Mouse (Mus musculus) lung, adult 18-20 months (tissue): ENCODE data around the gene Itln1.
A peak's percentile ranks its signal among the peaks of the same experiment; 100 is the strongest.

ENCODE experiments used
- DNase-seq, 2 experiments: peaks; one replicate each; pipeline ENCODE4 v3.0.0; 2022; ENCODE audit warnings: mixed read lengths in 2 of 2

Gene Itln1

DNA sequence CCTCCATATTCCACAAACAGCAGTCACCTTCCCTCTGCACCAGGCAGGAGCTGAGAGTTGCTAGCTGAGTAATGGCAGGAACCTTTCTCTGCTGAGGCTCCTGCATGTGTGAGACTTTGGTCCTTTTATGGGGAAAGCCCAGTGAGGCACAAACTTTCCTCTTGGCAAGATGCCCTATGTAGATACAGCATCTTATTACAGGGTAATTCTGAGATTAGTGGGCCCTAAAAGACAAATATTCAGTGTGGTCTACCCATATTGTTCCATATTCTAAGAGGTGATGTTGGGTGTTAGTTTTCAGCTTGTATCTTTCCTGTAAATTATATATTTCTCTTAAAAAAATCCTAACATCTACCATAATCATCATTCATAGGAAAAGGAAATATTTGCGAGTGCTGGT lies at the start of gene Itln1:
Gene Itln1, minus strand, starts transcription at position 101 of the 400 bp plus-strand sequence.
- no peak for DNase-seq

DNA sequence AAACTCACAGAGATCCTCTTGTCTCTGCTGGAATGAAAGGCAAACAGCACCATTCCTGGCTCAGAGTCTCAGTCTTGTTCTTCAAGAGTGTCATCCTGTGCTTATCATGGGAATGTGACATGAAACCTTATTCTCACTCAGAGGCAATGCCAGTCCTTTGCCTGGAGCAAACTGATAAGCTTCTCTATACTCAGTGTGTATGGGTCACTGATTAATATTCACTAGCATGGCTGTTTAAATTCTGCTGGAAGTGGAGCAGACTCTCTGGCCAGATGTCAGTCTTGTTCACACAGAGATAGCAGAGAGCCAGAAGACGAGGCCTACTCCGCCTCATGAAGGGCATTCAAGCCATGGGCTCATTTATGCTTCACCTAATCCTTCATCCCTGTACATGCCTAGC lies 49.5 kb upstream of the Itln1 start:
- no peak for DNase-seq

DNA sequence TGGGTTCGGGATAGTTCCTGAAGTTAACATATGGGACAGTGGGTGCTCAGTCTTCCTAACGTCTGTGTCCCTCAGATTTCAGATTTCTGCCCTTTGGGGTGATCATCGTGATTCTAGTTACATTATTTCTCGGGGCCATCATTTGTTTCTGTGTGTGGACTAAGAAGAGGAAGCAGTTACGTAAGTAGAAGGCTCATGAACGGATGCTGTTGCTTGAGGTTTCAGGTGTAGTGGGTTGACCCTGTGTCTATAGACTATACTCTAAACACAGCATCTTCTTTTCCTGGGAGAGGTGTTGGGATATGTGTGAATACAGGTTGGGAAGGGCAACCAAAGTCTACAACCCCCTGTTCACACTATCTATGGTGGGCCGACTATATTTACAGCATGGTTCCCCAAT lies 42.1 kb upstream of the Itln1 start:
- no peak for DNase-seq

DNA sequence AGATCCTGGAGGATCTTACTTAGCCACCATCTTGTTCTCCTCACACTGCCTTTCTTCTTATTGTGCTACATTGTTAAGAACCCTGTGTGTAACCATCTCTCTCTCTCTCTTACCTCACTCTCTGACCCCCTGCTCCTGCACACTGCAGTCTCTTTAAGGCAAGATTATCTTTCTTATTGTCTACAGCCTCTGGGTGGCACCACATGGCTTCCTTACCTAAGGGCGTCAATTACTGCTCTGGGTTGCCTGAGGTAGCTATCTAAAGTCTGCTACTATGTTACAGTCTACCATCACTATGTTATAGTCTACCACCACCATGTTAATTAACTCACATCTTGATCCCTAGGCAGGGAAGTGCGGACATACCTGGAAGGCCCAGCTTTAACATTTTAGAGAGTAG lies 33.3 kb upstream of the Itln1 start:
- no peak for DNase-seq

DNA sequence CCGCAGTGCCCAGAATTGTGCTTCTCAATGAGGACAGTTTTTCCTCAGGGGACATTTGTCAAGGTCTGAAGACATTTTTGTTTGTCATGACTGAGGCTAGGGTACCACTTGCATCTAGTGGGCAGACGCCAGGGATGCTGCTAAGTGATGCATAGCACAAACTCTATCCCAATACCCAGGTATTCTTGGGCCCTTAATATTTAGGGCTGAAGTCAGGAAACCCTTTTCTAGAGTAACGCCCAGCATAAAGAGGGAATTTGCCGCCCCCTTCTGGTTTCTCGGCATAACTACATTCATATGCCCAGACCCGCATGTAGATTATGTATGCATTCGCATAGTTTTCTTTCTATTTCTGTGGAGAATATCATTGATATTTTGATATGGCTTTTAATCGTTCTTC lies 31.7 kb upstream of the Itln1 start:
- DNase-seq = peak; percentile 28 to 37

DNA sequence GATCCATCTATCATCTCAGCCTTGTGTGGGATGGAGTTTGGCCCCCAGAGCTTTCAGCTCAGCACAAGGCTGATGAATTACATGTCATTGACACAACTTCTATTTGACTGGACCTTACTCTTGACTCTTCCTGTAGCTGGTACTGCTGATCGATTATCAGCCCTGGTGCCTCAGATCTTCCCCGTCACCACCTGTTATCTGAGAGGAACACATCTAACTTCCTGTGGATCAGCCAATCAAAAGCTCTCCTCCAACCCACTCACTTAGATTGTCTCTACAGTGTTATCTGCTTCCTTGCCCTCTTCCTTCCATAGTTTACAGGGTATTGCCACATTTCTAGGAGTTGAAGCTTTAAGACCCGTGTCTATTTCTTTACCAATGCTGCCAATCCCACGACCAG lies 30.8 kb upstream of the Itln1 start:
- no peak for DNase-seq

DNA sequence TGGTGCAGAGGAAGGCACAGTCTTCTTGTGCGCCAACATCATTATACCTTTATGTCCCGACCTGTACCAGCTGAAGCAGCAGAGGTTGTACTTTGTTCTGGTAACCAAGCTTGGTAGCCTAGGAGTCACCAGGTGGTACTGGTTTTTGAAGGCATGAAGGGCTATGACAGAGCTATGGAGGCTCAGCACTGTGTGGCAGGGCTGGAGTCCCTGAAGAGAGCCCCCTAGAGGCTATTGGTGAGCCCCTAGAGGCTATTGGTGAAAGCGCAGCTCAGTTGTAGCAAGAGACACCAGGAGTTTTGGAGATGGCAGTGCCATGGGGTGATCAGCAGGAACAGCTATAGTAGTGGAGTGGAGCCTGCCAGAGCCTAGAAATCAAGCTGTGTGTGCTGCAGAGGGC lies 29.2 kb upstream of the Itln1 start:
- peak in 1 of 2 experiments; percentile 20 for DNase-seq

DNA sequence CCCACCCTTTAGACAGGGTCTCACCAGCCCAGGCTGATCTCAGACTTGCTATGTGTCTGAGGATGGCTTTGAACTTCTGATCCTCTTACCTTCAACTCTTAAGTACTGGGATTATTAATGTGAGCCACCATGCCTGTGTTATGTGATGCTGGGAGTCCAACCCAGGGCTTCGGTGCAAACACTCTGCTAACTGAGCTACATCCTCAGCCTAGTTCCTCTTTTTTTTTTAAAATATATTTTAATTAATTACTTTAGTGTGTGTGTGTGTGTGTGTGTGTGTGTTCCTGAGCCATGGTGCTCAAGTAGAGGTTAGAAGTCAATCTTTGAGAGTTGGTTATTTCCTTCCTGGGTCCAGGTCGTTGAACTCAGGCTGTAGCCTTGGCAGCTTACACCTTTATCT lies 27.9 kb upstream of the Itln1 start:
- DNase-seq = no peak

DNA sequence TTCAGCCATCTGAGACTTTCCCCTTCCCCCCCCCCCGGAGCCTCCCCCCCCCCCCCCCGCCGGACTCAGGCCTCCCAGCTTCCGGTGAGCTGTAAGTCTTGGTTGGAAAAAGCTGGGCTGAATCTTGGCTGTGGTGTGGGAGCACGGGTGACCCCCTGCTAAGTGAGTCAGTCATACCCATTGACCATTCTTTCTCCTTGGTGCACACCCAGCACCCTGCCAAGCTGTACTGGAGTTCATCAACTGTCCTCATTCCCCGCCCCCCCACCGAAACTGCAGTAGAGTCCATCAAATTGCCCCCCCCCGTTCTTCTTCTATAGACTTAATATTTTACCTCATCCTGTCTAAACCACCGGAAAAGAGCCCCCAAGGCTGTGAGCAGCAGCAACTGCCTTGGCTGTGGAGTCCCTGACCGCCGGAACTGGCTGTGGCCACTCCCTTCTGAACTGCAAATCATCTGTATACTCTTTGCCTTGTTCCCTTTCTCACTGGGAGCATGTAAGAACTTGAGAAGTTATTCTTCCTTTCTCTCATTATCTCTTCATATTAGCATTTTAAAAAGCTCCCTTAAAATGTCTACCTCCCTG lies 26.6 kb upstream of the Itln1 start:
- DNase-seq = no peak

DNA sequence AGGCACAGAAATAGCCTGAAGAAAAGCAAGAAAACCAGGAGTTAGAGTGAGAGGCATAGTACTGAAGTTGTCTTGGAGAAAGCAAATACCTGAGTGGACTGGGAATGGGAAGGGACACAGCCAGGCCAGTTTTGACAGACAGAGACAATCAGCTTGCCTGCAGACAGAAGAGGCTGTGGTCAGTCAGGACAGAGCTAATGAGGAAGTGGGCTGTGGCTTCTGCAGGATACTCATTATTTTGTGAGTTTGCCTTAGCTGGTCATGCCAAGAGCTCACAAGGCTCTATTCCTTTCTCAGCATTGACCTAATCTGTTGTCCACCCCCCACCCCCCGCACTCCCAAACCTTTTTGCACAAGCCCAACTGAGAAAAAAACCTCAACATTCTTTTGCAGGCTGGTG lies 26.1 kb upstream of the Itln1 start:
- DNase-seq = no peak

DNA sequence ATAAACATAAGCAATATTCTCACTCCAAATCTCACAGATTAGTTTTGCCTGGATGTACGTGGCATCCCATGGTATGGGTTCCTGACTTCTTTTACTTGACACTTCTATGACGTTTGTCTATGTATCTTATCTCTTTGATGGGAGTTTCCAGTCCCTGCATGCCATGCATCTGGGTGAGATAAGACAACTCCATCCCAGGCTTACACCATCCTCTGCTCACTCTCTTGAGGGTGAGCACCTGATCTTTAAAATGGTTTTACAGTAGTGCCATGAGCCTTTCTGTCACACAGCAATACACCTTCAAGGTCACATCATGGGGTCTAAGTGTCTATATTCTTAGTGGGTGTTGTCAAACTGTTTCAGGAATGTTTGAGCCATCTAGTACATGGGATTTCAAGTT lies 25.2 kb upstream of the Itln1 start:
- DNase-seq = no peak

DNA sequence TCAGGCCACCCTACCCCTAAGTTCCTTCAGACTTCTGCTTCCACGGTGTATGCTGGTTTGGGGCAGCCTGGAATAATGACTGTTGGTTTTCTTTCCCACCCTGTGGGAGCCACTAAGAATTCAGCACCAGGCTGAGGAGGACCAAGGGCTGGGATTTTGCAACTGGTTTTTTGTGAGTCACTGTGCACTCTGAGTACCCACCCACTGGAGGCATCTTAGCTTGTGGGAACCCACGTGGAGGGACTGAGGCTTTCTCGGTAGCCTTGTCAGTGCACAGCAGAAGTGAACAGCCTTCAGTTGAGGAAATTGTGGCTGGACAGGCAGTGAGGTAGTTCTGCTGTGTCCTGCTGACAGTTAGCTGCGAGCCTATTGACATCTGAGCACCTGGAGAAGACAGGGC lies 23.8 kb upstream of the Itln1 start, which contains the start of gene Cd244a:
Gene Cd244a, plus strand, starts transcription at position 296 of the 400 bp plus-strand sequence.
- DNase-seq = peak; percentile 37 to 40

DNA sequence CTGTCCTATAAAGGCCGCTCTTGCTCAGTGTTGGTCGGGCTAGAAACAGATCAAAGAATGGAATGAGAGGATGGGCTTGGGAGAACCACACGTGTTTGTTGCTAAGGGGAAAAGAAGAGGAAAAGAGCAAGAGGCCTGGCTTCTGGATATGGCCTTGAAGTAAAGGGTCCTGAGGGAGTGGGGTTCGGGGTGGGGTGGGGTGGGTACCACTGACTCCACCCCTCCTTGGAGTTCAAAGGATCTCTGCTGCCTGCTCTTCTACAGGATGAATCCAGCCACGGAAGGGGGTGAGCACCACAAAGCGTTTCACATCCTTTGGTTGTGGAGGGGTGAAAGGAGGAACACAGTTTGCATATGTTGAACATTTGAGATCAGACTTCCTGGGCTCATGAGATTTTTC lies 23.3 kb upstream of the Itln1 start:
- DNase-seq = no peak

DNA sequence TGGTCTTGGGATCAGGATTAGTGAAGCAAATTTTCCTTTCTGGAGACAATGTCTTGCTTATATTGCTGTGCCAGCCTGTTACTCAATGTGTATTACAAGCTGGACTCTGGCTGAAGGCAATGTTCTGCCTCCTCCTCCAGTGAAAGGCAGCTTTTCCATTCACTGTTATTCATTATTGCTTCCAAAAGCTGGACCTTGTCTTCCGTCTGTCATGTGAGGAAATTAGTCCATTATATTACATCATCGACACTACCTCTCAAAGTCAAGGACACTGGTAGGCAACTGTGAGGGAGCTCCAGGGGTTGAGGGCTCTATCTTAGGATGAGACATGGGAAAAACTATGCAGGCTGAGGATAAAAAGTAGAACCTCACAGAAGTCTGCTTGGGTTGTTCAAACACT lies 21.3 kb upstream of the Itln1 start:
- DNase-seq = no peak

DNA sequence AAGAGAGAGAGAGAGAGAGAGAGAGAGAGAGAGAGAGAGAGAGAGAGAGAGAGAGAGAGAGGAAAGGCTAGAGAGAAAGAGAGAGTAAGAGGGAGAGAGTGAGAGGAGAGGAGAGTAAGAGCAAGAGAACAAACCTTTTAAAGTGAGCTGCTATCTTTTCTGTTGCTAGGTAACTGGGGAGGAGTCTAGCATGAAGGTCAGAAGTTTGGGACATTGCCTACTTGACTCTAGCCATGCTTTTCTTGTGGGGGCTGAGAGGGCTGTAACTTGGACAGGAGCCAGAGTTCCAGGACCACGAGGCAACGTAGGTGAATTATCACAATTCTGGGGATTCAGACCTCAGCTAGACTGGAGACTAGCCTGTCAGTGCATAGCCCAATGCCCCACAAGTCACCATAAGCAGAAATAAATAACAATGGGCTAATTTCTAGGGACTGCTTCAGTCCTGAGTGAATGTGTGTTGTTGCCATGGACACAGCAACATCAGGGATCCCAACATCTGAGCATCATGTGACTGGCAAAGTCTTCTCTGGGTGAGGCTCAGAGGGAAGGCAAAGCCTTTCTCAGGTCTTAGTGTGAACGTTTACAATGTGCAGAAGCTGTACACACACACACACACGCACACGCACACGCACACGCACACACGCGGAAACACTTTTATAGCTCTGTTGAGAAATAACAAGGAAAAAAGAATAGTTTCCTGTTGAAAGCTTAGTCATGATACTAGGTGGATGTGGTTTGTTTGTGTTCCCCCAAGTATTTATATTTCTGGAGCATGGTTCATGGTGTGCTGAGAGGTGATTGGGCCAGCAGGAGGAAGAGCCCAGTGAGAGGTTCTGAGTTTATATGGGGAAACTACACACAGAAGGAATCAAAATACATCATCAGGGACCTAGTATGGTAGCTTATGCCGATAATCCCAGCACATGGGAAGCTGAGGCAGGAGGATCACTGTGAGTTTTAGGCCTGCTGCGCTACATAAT lies 18.6 kb upstream of the Itln1 start:
- no peak for DNase-seq

DNA sequence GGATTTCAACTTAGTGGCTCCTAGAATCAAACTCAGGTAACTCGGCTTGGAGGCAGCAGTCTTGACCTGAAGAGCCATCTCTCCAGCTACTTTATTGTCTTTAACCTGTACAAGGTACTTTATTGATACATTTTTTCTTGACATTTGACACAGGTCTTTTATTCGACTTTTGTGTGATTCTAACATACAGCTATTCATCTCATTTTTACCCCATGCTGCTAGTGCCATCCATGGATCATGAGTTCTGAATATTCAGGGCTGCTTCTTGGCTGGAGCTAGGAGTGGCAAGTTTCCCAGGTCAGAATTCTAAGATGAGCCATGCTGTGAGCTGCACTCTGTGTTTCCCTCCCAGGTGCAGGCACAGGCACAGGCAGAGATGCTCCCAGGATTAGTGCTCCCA lies 17.1 kb upstream of the Itln1 start:
- DNase-seq = no peak

DNA sequence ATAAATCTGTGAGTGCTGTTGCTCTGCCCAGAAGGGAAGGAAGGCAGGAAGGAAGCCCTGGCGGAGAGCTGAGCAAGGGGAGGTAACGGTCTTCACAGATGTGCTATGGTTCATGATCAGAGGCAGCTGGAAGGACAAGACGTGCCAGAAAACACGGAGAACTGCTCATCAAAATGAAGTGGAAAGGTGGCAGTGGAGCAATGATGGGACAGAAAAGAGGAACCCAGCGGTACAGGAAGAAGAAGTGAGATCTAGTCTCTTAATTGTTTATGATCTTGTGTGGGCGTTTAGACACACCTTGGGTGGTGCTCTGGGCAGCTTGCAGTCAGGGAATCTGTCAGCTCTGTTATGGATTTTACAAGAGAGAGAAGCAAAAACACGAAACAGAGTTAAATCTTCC lies 16.2 kb upstream of the Itln1 start:
- DNase-seq = no peak

DNA sequence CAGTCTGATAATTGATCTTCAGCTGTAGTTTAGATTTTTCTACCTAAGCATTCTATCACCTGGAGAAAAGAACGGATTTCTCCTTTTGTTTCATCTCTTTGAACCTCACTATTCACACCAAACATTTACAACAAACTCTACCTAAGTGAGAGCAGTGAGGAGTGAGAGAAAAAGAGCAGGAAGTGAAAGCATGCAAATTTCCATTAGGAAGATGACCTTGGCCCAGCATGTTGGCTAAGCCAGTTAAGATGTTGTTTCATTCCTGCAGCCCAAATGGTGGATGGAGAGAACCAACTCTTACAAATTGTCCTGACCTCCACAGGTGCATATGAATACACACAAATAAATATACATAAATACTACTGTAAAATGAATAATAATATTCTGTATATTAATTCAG lies 5.6 kb upstream of the Itln1 start:
- DNase-seq = no peak

DNA sequence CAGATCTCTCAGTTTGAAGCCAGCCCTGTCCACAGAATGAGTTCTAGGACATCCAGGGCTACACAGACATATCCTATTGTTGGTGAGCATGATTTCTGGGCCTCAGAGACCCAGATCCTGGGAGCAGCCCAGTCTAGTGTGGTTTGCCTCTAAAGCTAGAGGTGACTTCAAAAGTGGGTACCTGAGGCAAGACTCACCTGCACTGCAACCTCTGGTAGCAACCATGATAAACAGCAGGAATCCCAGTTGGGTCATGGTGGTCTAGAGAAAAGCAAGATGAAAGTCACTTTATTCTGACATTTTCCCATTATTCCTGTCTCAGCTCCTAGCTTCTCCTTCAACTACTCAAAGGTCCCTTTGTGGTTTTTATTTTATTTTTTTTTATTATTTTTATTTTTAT lies 537 bp downstream of the Itln1 start:
- no peak for DNase-seq

DNA sequence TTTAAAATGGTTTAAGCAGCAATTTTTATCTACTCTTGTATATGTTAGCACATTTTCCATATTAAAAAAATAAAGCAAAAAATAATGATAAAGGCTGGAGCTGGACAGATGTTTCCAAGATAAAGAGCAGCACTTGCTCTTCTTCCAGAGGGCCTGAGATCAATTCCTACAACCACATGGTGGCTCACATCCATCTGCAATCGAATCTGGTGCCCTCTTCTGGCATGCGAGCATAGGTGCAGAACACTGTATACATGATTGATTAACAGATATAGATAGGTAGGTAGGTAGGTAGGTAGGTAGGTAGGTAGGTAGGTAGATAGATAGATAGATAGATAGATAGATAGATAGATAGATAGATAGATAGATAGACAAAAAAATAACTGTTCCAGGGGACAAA lies 2.3 kb downstream of the Itln1 start:
- no peak for DNase-seq

DNA sequence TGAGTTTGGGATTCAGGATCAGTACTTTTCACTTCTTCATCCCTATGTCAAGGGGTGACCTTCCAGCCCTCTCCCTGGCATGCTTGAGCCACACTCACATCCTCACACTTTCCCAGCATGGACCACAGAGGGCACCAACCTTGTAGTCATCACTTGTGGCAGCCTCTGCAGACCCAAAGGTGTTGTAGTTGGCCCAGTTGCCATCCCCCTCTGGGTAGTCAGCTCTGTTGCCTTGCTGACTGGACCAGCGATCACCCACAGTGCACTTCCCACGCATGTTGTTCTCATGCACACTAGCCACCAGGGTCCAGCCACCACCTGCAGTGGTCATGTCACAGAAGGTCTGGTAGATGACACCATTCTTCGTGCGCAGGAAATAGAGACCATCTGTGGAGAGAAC lies 3.7 kb downstream of the Itln1 start:
- DNase-seq = no peak

DNA sequence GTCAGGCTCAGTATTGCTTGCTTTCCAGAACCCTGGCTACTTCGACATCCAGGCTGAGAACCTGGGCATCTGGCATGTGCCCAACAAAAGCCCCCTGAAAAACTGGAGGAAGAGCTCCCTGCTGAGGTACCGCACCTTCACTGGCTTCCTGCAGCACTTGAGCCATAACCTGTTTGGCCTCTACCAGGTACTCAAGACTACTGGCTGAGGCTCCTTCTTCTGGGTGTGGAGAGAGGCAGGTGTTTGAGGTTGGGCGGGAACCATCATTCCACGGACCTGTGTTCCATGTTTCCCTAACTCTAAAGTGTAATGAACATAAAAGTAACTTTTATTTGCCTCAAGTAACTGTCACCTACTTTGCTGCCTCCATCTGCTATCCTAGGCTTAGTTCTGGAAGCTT lies 19.5 kb downstream of the Itln1 start:
- no peak for DNase-seq

DNA sequence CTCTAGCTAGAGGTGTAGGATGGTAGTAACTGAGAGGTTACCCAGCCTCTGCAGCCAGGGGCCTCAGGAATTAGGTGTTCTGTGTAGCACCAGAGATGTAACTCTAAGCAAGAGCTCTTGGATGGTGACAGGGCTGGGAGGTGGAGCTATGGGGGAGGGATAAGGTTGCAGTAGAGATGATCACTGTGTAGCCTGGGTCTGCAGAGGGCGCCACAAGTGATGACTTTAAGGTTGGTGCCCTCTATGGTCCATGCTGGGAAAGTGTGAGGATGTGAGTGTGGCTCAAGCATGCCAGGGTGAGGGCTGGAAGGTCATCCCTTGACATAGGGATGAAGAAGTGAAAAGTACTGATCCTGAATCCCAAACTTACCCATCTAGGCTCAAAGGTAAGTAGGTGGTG lies 20.1 kb downstream of the Itln1 start:
- no peak for DNase-seq

DNA sequence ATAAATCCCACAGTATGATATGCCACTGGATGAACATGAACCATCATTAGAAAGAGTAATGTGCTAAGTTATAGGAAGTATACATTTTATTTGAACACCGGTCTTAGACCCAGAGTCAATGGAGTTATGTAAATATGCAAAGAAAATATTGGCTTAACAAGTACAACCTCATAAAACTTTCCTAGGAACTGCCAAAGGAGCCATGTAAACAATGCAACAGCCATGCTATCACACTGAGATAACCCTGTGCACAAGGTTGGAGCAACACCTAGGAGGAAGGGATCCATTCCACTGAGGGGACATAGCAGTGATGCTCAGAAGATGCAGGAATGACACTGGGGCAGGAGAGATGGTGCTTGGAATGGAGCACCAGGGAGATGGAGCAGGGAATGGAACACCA lies 21.3 kb downstream of the Itln1 start:
- DNase-seq = no peak

DNA sequence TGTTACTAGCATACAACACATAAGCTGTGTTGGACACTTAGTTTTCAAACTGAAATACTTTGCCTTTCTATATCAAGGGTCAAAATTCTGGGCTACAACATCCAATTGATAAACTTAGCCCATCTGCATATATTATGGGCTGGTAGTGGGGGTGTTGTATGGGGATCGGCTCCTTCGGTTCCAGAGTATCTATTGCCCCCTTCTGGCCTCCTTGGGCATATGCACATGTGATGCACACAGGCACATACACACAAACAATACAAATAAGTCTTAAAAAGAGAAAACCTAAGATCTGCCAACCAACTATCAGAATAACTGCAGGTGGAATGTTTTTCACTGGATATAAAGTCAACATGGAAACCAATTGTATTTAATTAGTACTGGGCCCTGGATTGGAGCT lies 21.9 kb downstream of the Itln1 start:
- DNase-seq = no peak
